Mouse (Mus musculus) ES-Bruce4 (cell line): ENCODE measurements at regions not wholly inside any gene's neighbourhood (a gene's known extent, or its start where the extent isn't known, plus 50 kb on each side); places are given as distances from the start of the nearest gene placed in this dataset.

Experiments used
- H3K27ac ChIP-seq: 2 replicates; pipeline ENCODE4 v1.5.1; 2012; ENCODE audit warnings: low read length, inconsistent platforms; ENCODE audit not compliant: insufficient read depth
- H3K27me3 ChIP-seq: 2 replicates; pipeline ENCODE4 v1.6.1; 2012; ENCODE audit warnings: mild to moderate bottlenecking, low read length, inconsistent platforms; ENCODE audit not compliant: control insufficient read depth, poor library complexity, insufficient read depth, severe bottlenecking
- H3K36me3 ChIP-seq: 2 replicates; pipeline ENCODE4 v1.6.1; 2012; ENCODE audit warnings: inconsistent platforms, mild to moderate bottlenecking, low read length, moderate library complexity; ENCODE audit not compliant: control insufficient read depth, poor library complexity, insufficient read depth, severe bottlenecking
- H3K4me1 ChIP-seq: one replicate; pipeline ENCODE4 v1.8.1; 2011; ENCODE audit warnings: low read length; ENCODE audit not compliant: control insufficient read depth, insufficient read depth
- H3K4me3 ChIP-seq: 2 replicates; pipeline ENCODE4 v1.5.1; 2011; ENCODE audit warnings: low read depth, mild to moderate bottlenecking, low read length
- H3K9ac ChIP-seq: 2 replicates; pipeline ENCODE4 v1.6.1; 2012; ENCODE audit warnings: low read depth, mild to moderate bottlenecking, inconsistent platforms; ENCODE audit not compliant: poor library complexity, severe bottlenecking
- H3K9me3 ChIP-seq: replicated peaks from 2 replicates; pipeline ENCODE4 v1.6.1; 2012; ENCODE audit warnings: mild to moderate bottlenecking, low read length, inconsistent platforms; ENCODE audit not compliant: control insufficient read depth, poor library complexity, insufficient read depth, severe bottlenecking
- CTCF ChIP-seq: IDR thresholded peaks from one replicate; pipeline ENCODE4 v1.8.1; 2011; ENCODE audit warnings: low read depth, low read length
- EP300 ChIP-seq: IDR thresholded peaks from 2 replicates; pipeline ENCODE4 v1.6.1; 2011; ENCODE audit warnings: low read depth, low read length; ENCODE audit not compliant: insufficient read depth
- POLR2A ChIP-seq: IDR thresholded peaks from one replicate; pipeline ENCODE4 v1.8.1; 2011; ENCODE audit warnings: low read length; ENCODE audit not compliant: insufficient read depth

GRCm38 (mm10) chr12:15640320-15640719 lies 176.4 kb downstream of the Trib2 start:
- no peaks in the 10 kb centered on the region for H3K9me3 ChIP-seq
- no peaks in the 10 kb centered on the region for H3K4me1 ChIP-seq
- no peaks in the 10 kb centered on the region for H3K27me3 ChIP-seq
- H3K36me3 ChIP-seq, result no peaks in the 10 kb centered on the region
- no peak overlapping the region for H3K9ac ChIP-seq
- TF ChIP-seq POLR2A (no peak), EP300 (no peak), CTCF (no peak)
- no peak overlapping the region for H3K4me3 ChIP-seq
- no peak overlapping the region for H3K27ac ChIP-seq

GRCm38 (mm10) chr12:15629971-15630370 lies 186.8 kb downstream of the Trib2 start:
- Histone ChIP-seq H3K4me1 (no peaks in the 10 kb centered on the region), H3K9me3 (no peaks in the 10 kb centered on the region), H3K36me3 (no peaks in the 10 kb centered on the region), H3K27ac (no peak overlapping the region), H3K27me3 (no peaks in the 10 kb centered on the region), H3K4me3 (no peak overlapping the region), H3K9ac (no peak overlapping the region)
- TF ChIP-seq EP300, result no peak
- no peak for TF ChIP-seq POLR2A
- no peak for TF ChIP-seq CTCF

- H3K9ac ChIP-seq, result no peak overlapping the region
- H3K9me3 ChIP-seq, result no peaks in the 10 kb centered on the region
- H3K36me3 ChIP-seq, result no peaks in the 10 kb centered on the region
- no peaks in the 10 kb centered on the region for H3K4me1 ChIP-seq
- no peak overlapping the region for H3K4me3 ChIP-seq
- no peak overlapping the region for H3K27ac ChIP-seq
- TF ChIP-seq CTCF (no peak), POLR2A (no peak), EP300 (no peak)
- no peaks in the 10 kb centered on the region for H3K27me3 ChIP-seq
Observed at GRCm38 (mm10) chr12:15619521-15619920, 197.2 kb downstream of the Trib2 start.

- H3K4me3 ChIP-seq, result no peak overlapping the region
- no peaks in the 10 kb centered on the region for H3K9me3 ChIP-seq
- no peak for TF ChIP-seq CTCF
- no peak for TF ChIP-seq POLR2A
- TF ChIP-seq EP300, result no peak
- no peaks in the 10 kb centered on the region for H3K4me1 ChIP-seq
- H3K9ac ChIP-seq, result no peak overlapping the region
- no peaks in the 10 kb centered on the region for H3K27me3 ChIP-seq
- no peaks in the 10 kb centered on the region for H3K36me3 ChIP-seq
- H3K27ac ChIP-seq, result no peak overlapping the region
Observed at GRCm38 (mm10) chr12:15617312-15617711, 199.4 kb downstream of the Trib2 start.

GRCm38 (mm10) chr12:15611847-15612580 lies 204.7 kb downstream of the Trib2 start:
- H3K27ac ChIP-seq, result no peak overlapping the region
- H3K9me3 ChIP-seq, result no peaks in the 10 kb centered on the region
- H3K27me3 ChIP-seq, result no peaks in the 10 kb centered on the region
- H3K4me3 ChIP-seq, result no peak overlapping the region
- H3K4me1 ChIP-seq, result no peaks in the 10 kb centered on the region
- H3K9ac ChIP-seq, result no peak overlapping the region
- TF ChIP-seq EP300, result no peak
- no peak for TF ChIP-seq CTCF
- TF ChIP-seq POLR2A, result no peak
- H3K36me3 ChIP-seq, result no peaks in the 10 kb centered on the region

GRCm38 (mm10) chr12:15607091-15607490 lies 209.6 kb downstream of the Trib2 start:
- no peak overlapping the region for H3K27ac ChIP-seq
- TF ChIP-seq POLR2A (no peak), CTCF (no peak), EP300 (no peak)
- no peaks in the 10 kb centered on the region for H3K27me3 ChIP-seq
- no peak overlapping the region for H3K4me3 ChIP-seq
- H3K4me1 ChIP-seq, result no peaks in the 10 kb centered on the region
- no peaks in the 10 kb centered on the region for H3K36me3 ChIP-seq
- no peak overlapping the region for H3K9ac ChIP-seq
- H3K9me3 ChIP-seq, result no peaks in the 10 kb centered on the region
